Mouse (Mus musculus) midbrain, embryonic 11.5 days (tissue): Measurements from ENCODE around the gene Ucp2. TPM values are rescaled to one million over a fixed set of nuclear protein-coding genes. Genes with fewer than 3 reads are reported as not detected.

ENCODE experiments used
- ATAC-seq: fragments of 200-750 bp; cut with Nextera tagmentation; 2 replicates; pipeline ENCODE4 v1.8.0; 2017; ENCODE audit warnings: moderate TSS enrichment, moderate library complexity; ENCODE audit not compliant: low FRiP score
- DNase-seq: peaks from one replicate; pipeline ENCODE4 v3.0.0; 2015; ENCODE audit warnings: low spot score; ENCODE audit errors: missing footprints
- H3K27ac ChIP-seq: fragments of 300-500 bp; sonication (generic); 2 replicates; pipeline ENCODE4 v1.5.1; 2014; ENCODE audit warnings: low read depth, low read length
- H3K27me3 ChIP-seq: fragments of 300-500 bp; sonication (generic); 2 replicates; pipeline ENCODE4 v1.6.1; 2014; ENCODE audit warnings: mild to moderate bottlenecking, low read length, moderate library complexity, mixed read lengths; ENCODE audit not compliant: control insufficient read depth, insufficient read depth
- H3K36me3 ChIP-seq: fragments of 300-500 bp; sonication (generic); 2 replicates; pipeline ENCODE4 v1.6.1; 2014; ENCODE audit warnings: mild to moderate bottlenecking, low read length, moderate library complexity, mixed read lengths; ENCODE audit not compliant: control insufficient read depth, insufficient read depth
- H3K4me1 ChIP-seq: fragments of 300-500 bp; sonication (generic); 2 replicates; pipeline ENCODE4 v1.6.1; 2014; ENCODE audit warnings: low read length; ENCODE audit not compliant: control insufficient read depth, insufficient read depth
- H3K4me2 ChIP-seq: fragments of 300-500 bp; sonication (generic); 2 replicates; pipeline ENCODE4 v1.6.1; 2014; ENCODE audit warnings: mild to moderate bottlenecking, moderate library complexity
- H3K4me3 ChIP-seq: fragments of 300-500 bp; sonication (generic); 2 replicates; pipeline ENCODE4 v1.5.1; 2014; ENCODE audit warnings: low read depth, low read length
- H3K9ac ChIP-seq: fragments of 300-500 bp; sonication (generic); 2 replicates; pipeline ENCODE4 v1.6.1; 2014; ENCODE audit warnings: low read length
- H3K9me3 ChIP-seq: fragments of 300-500 bp; sonication (generic); 2 replicates; pipeline ENCODE4 v1.6.1; 2016; ENCODE audit warnings: low read length; ENCODE audit not compliant: control insufficient read depth
- WGBS: fragments of 180-500 bp; shearing (Covaris S2); extraction: QIAGEN DNeasy Blood & Tissue Kit; methylation state at CpG from one replicate; pipeline ENCODE4 v1.1.7; 2014; 5-methylcytosine and 5-hydroxymethylcytosine counted together
- polyA plus RNA-seq: library from polyadenylated mRNA; unstranded; fragments of >200 nt; fragmentation: Nextera tagmentation; extraction: Ambion mirVana; gene quantifications from 2 replicates; pipeline ENCODE4 v1.2.1, GENCODE M21; 2014

Ucp2 gene
- polyA plus RNA-seq, 1 experiment from 2014 or later, result 80.4 TPM

DNA sequence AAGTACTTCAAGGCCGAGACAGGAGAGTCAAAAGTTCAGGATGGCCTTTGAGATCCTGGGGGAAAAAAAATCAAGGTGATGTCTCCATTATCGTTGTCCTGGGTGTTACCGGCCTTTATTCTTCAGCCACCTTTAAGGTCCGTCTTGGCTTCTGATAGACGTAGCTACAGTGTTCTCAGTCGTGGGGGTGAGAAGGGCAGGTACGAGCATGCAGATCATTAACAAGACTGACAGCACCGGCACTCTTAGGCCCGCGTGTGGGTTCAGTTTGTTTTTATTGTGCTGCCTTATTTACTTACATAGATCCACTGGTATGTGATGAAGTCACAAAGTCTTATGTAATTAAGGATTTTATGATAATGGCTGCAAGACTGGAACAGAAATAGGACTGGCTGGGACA is 29.4 kb upstream of the Ucp2 start:
- H3K4me1 ChIP-seq, result no peaks in the 10 kb centered on the region
- ATAC-seq (no peak), DNase-seq (no peak)
- WGBS, result 88% methylated on average over 10 of the region's 10 CpGs
- no peak overlapping the region for H3K4me2 ChIP-seq
- H3K27me3 ChIP-seq, result no peaks in the 10 kb centered on the region
- H3K27ac ChIP-seq, result no peak overlapping the region
- H3K36me3 ChIP-seq, result peaks cover 13% of the 10 kb centered on the region
- H3K4me3 ChIP-seq, result no peak overlapping the region
- no peak overlapping the region for H3K9ac ChIP-seq
- no peaks in the 10 kb centered on the region for H3K9me3 ChIP-seq

DNA sequence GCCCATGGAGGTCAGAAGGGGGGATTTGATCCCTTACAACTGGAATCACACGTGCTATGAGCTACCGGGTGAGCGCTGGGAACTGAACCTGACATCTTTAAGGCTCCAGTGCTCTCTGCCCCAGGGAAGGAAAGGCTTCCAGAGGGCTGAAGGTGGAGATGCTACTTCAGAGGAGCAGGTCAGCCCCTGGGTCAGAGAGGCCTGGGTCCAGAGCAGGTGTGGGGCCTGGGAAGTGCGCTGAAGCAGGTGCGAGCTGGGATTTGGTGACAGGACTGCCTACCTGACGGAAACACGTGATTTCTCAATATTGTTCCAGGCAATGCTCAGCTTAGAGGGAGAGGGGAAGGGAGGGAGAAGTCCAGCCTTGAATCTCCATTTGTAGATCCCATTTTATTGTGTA is 28.9 kb upstream of the Ucp2 start:
- DNase-seq (no peak), ATAC-seq (no peak)
- Histone ChIP-seq H3K4me1 (no peaks in the 10 kb centered on the region), H3K9me3 (no peaks in the 10 kb centered on the region), H3K27me3 (no peaks in the 10 kb centered on the region), H3K4me3 (no peak overlapping the region), H3K9ac (no peak overlapping the region), H3K27ac (no peak overlapping the region), H3K4me2 (no peak overlapping the region), H3K36me3 (peaks cover 14% of the 10 kb centered on the region)
- WGBS, result 92% methylated on average over 7 of the region's 7 CpGs

DNA sequence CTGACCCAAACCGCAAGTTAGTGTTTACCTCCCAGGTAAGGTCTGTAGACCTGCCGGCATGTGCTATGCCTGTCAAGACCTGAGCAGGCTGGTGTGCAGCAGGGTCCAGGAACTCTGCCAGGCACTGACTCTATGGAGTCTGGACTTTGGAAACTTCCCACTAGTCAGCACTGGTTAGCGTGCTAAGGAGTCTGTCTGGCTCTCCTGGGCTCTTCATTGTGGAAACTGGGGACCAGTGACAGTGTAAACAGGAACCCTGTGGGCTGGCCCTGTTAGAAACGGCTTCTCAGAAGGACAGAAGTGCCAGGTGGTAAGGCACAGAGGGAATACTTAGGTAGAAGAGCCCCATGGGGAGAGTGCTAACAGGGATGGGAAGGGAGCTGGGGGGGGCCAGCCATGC is 27.9 kb upstream of the Ucp2 start:
- no peaks in the 10 kb centered on the region for H3K4me1 ChIP-seq
- no peaks in the 10 kb centered on the region for H3K9me3 ChIP-seq
- no peak overlapping the region for H3K4me3 ChIP-seq
- no peak overlapping the region for H3K4me2 ChIP-seq
- 84% methylated on average over 4 of the region's 4 CpGs for WGBS
- H3K36me3 ChIP-seq, result peaks cover 13% of the 10 kb centered on the region
- H3K9ac ChIP-seq, result no peak overlapping the region
- no peaks in the 10 kb centered on the region for H3K27me3 ChIP-seq
- ATAC-seq (no peak), DNase-seq (no peak)
- H3K27ac ChIP-seq, result no peak overlapping the region

DNA sequence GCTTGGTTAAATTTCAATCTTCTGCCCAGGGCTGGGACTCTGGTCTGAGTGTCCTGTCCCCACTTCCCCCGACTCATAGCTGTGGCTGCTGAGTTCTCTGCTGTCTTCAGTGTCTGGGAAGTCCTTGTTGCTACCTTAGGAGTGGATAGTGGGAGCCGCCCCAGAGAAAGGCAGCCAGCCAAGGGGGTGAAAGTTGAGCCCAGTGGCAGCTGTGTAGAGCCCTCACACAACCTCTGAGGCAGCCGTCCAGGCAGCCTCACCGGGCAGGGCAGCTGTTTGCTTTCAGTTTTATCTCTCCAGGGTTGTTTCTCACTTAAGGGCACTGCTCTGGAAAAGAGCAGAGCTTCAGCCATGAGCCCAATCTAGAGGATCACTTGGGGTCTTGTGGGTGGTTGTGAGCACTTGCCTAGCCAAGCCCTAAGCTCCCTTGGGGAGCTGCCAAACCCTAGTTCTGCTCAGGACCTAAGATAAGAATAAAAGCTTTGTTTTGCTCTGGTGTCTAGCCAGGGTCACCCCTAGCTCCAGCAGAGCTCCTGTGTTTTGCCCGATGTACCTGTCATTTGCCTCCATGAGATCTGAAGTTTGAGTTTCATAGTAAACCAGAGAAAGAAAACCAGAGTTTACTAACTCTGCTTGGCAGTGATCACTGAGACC is 27.4 kb upstream of the Ucp2 start:
- DNase-seq (no peak), ATAC-seq (no peak)
- Histone ChIP-seq H3K4me3 (no peak overlapping the region), H3K4me1 (no peaks in the 10 kb centered on the region), H3K27ac (no peak overlapping the region), H3K4me2 (no peak overlapping the region), H3K9me3 (no peaks in the 10 kb centered on the region), H3K9ac (no peak overlapping the region), H3K27me3 (no peaks in the 10 kb centered on the region), H3K36me3 (peaks cover 11% of the 10 kb centered on the region)
- WGBS, result 79% methylated on average over 5 of the region's 5 CpGs

DNA sequence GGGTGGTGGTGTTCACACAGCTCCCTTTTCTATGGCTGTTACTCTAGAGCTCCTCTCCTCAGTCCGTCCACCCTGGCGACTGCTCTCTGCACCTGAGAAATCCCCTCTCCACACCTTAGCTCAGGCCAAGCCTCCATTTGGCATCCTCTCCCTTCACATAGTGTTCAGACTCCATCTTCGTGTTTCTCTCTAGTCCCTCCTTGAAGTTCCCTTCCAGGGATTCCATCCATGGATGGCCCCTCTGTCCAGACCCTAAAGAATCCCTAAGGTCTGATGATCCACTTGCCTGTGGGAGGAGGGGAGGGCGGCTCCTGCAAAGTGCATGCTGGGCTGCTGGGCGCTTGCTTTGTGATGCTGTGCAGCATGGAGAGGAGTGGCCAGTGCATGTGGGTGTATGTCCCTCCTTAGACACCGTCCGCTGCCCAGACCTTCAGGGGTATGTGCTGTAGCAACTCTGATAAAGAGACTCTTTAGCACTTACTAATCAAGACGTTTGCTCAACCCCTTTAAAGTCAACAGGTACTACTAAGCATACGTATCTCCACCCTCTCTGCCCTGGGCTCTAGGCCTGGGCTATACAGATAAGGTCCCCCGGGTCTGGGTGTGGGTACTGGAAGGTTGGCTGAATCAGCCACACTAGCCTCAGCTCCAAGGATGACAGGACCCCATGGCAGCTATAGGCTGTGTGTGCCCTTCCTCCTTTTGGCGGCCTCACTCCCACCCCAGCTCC is 26.2 kb upstream of the Ucp2 start:
- Histone ChIP-seq H3K4me2 (no peak overlapping the region), H3K9ac (no peak overlapping the region), H3K4me1 (no peaks in the 10 kb centered on the region), H3K36me3 (peaks cover 11% of the 10 kb centered on the region), H3K27ac (no peak overlapping the region), H3K27me3 (no peaks in the 10 kb centered on the region), H3K9me3 (no peaks in the 10 kb centered on the region), H3K4me3 (no peak overlapping the region)
- DNase-seq (no peak), ATAC-seq (peak; percentile 30; the same call in 1 of the 2 replicates)
- 90% methylated on average over 11 of the region's 11 CpGs for WGBS

DNA sequence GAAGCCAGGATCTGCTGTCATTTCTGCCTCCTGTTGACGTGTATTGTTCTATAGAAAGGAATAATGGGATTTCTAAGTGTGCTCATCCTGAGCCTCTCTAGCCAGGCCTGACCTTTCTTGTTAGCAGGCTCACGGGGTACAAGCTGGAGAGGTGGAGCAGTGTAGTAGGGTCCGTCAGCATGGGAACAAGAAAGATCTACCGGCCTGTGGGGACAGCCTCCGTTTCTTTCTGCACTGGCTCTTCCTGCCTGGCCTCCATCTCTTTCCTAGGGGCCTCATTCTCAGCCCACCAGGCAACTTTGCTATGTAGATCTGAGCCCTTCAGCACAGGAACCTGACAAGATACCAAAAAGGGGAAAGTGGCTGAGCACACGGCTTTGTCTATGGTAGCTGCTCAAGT is 24.4 kb upstream of the Ucp2 start:
- H3K27me3 ChIP-seq, result no peaks in the 10 kb centered on the region
- DNase-seq, result no peak
- no peaks in the 10 kb centered on the region for H3K4me1 ChIP-seq
- no peak overlapping the region for H3K4me2 ChIP-seq
- no peak for ATAC-seq
- no peak overlapping the region for H3K27ac ChIP-seq
- H3K9me3 ChIP-seq, result no peaks in the 10 kb centered on the region
- H3K9ac ChIP-seq, result no peak overlapping the region
- peaks cover 11% of the 10 kb centered on the region for H3K36me3 ChIP-seq
- no peak overlapping the region for H3K4me3 ChIP-seq
- WGBS, result 86% methylated on average over 6 of the region's 6 CpGs

DNA sequence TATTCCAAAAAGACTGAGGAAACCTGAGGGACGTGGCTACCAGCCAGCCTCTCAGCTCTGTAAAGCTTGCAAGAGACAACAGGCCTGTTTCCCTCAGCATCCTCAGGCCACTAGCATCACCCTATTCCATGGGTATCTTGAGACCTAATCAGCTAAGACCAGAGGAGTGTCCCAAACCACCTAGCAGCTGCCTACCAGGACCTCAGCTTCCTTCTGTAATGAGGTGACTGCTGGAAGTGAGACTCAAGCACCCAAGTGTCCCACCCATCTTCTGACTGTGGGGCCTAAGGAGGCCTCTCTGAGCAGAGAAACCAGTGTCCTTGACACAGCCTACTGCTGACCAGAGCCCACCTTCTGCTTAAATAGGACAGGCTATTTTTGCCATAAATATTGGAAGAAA is 23.6 kb upstream of the Ucp2 start:
- Histone ChIP-seq H3K27ac (no peak overlapping the region), H3K9ac (no peak overlapping the region), H3K4me1 (no peaks in the 10 kb centered on the region), H3K4me3 (no peak overlapping the region), H3K9me3 (no peaks in the 10 kb centered on the region), H3K36me3 (peaks cover 11% of the 10 kb centered on the region), H3K4me2 (no peak overlapping the region), H3K27me3 (no peaks in the 10 kb centered on the region)
- WGBS, result 96% methylated on average over 1 of the region's 1 CpGs
- no peak for DNase-seq
- no peak for ATAC-seq

DNA sequence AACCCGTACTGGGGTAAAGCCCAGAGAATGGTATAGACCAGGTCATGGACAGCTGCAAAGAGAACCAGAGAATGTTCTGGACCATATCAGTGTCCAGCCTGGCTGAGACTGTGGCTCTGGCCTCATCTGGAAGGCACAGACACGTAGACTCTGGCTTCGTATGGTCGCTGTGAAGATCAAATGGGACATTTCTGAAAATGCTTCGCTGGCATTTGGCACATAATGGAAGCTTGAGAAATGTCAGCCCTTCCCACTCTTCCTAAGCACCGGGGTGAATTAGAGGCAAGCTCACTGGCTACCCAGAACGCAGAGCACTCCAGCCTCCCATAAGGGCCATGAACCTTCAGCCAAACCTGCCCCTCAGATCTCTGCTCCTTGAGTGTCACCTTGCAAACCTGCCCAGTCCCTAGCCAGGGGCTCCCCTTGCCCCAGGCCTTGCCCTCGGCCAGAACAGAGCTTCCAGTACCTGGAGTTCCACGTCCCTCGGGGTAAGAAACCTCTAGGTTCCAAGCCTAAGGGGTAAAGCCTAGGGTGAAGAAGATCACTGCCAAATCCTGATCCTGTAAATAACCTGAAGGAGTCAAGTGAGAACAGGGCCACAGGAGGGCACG is 22.2 kb upstream of the Ucp2 start:
- DNase-seq (no peak), ATAC-seq (no peak)
- Histone ChIP-seq H3K27me3 (no peaks in the 10 kb centered on the region), H3K27ac (no peak overlapping the region), H3K9me3 (no peaks in the 10 kb centered on the region), H3K4me3 (no peak overlapping the region), H3K36me3 (peaks cover 7% of the 10 kb centered on the region; the same call in 1 of the 2 replicates), H3K9ac (no peak overlapping the region), H3K4me1 (no peaks in the 10 kb centered on the region), H3K4me2 (no peak overlapping the region)
- 90% methylated on average over 11 of the region's 11 CpGs for WGBS

DNA sequence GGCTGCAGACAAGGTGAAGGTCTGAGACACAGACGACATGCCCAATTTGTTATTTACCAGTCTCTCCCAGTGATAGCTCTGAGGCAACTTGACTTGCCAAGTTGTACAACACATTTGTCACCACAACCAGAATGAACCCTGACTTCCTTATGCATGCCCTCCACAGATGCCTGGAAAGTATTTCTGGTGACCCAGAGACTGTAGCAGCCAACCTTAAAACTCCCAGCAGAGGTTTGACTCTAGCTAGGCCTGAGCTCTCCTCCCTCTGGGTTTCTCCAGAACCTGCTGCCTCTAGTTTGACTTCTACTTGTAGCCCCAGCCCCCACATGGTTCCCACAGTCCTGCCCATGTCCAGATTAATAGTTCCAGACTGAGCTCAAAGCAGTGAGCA is 21.7 kb upstream of the Ucp2 start:
- no peaks in the 10 kb centered on the region for H3K27me3 ChIP-seq
- H3K9me3 ChIP-seq, result no peaks in the 10 kb centered on the region
- no peak overlapping the region for H3K27ac ChIP-seq
- WGBS, result 84% methylated on average over 1 of the region's 1 CpGs
- H3K4me1 ChIP-seq, result no peaks in the 10 kb centered on the region
- H3K9ac ChIP-seq, result no peak overlapping the region
- no peak overlapping the region for H3K4me2 ChIP-seq
- no peak for ATAC-seq
- peaks cover 7% of the 10 kb centered on the region; the same call in 1 of the 2 replicates for H3K36me3 ChIP-seq
- no peak for DNase-seq
- no peak overlapping the region for H3K4me3 ChIP-seq
